Mouse (Mus musculus) E14TG2a.4 (cell line): ENCODE data around the gene Arhgef12.

Source experiments
- H3K27me3 ChIP-seq: 2 replicates; pipeline ENCODE4 v1.6.1; 2014; ENCODE audit warnings: low read length, control low read depth; ENCODE audit not compliant: insufficient read depth
- H3K36me3 ChIP-seq: 2 replicates; pipeline ENCODE4 v1.6.1; 2014; ENCODE audit warnings: low read length, control low read depth; ENCODE audit not compliant: insufficient read depth
- H3K4me1 ChIP-seq: replicated peaks from 2 replicates; pipeline ENCODE4 v1.6.1; 2014; ENCODE audit warnings: low read depth, low read length, control low read depth
- H3K4me3 ChIP-seq: replicated peaks from 2 replicates; pipeline ENCODE4 v1.5.1; 2014; ENCODE audit warnings: mild to moderate bottlenecking, low read length
- H3K9me3 ChIP-seq: 2 replicates; pipeline ENCODE4 v1.6.1; 2014; ENCODE audit warnings: low read length, control low read depth
- CTCF ChIP-seq: conservative IDR thresholded peaks from 2 replicates; pipeline ENCODE4 v1.5.1; 2014; ENCODE audit warnings: low read length
- NANOG ChIP-seq: IDR thresholded peaks from 2 replicates; pipeline ENCODE4 v1.6.1; 2014; ENCODE audit warnings: borderline replicate concordance, low read length, mixed read lengths
- POU5F1 ChIP-seq: IDR thresholded peaks from 2 replicates; pipeline ENCODE4 v1.6.1; 2014; ENCODE audit warnings: low read length, borderline replicate concordance

Arhgef12 gene

DNA sequence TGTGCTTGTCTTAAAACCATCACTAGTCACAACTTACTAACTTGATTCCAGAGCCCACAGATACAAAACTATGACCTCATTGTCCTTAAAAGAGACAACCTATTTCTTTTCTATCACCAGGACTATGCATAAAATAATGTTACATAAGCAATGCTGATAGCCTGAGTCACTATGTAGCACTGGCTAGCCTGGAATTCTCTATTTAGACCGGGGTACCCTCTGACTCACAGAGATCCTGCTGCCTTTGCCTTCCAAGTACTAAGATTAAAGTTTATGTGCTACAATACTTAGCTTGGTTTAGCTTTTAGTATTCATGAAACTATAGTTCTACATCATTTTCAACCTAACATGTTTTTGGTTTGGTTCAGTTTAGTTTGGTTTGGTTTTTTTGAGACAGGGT lies 92.2 kb downstream of the Arhgef12 start:
- no peak for TF ChIP-seq NANOG
- TF ChIP-seq CTCF, result no peak
- no peak for TF ChIP-seq POU5F1
- H3K4me1 ChIP-seq, result peaks cover 5% of the 10 kb centered on the region
- peaks cover 32% of the 10 kb centered on the region for H3K36me3 ChIP-seq
- H3K4me3 ChIP-seq, result no peak overlapping the region
- H3K27me3 ChIP-seq, result no peaks in the 10 kb centered on the region
- H3K9me3 ChIP-seq, result no peaks in the 10 kb centered on the region

DNA sequence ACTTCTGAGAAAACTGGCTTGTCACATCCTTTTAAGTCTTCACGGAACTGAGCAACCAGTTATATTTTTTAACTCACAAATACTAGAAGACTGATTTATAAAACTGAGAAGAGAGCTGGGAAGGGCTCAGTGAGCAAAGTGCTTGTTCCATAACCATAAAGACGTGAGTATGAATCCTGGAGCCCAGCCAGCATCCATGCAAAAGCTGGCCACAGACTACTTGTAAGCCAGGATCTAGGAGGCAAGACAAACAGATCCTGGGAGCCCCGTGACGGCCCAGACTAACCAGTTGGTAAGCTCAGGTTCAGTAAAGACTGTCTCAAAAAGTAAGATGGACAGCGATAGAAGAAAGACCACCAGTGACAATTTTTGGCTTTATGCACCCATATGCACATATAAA lies 94.5 kb downstream of the Arhgef12 start:
- H3K4me3 ChIP-seq, result no peak overlapping the region
- H3K4me1 ChIP-seq, result no peaks in the 10 kb centered on the region
- no peaks in the 10 kb centered on the region for H3K9me3 ChIP-seq
- H3K27me3 ChIP-seq, result no peaks in the 10 kb centered on the region
- H3K36me3 ChIP-seq, result peaks cover 37% of the 10 kb centered on the region
- TF ChIP-seq CTCF, result no peak
- no peak for TF ChIP-seq NANOG
- TF ChIP-seq POU5F1, result no peak

DNA sequence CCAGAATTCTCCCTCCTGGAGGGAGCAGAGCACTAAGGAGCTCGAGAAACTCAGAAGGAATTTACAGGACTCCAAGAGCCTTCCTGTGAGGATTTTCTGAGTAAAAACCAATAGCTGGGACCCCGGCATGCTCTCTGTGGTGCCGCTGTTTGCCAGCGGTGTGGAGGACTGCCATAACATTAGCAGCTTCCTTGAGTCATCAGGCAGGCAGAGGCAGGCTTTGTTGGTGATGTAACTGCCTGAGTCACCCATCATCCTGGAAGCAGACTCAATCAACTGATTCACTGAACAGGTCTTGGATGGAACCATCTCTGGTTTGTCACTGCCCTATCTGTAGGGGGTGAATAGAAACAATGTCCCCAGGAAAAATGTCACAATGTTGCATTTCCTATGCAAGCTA lies 96.0 kb downstream of the Arhgef12 start:
- H3K36me3 ChIP-seq, result peaks cover 30% of the 10 kb centered on the region
- TF ChIP-seq NANOG (no peak), CTCF (no peak), POU5F1 (no peak)
- H3K4me3 ChIP-seq, result no peak overlapping the region
- H3K4me1 ChIP-seq, result no peaks in the 10 kb centered on the region
- no peaks in the 10 kb centered on the region for H3K27me3 ChIP-seq
- H3K9me3 ChIP-seq, result no peaks in the 10 kb centered on the region

DNA sequence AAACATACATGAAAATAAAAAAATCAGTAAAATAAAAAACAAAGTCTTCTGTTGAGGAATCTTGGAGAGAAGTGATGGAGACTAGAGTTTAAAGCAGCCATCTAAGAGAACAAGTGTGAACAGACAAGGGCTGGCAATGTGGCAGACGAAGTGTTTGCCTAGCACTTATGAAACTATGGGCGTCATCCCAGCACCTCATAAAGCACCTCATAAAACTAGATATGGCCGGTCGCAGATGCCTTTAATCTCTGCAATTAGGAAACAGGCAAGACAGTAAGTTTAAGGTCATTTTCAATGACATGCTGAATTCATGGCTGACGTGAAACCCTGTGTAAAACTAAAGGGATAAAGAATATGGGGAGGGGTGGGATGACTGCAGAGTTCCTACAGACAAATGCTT lies 103.2 kb downstream of the Arhgef12 start:
- peaks cover 10% of the 10 kb centered on the region for H3K4me1 ChIP-seq

DNA sequence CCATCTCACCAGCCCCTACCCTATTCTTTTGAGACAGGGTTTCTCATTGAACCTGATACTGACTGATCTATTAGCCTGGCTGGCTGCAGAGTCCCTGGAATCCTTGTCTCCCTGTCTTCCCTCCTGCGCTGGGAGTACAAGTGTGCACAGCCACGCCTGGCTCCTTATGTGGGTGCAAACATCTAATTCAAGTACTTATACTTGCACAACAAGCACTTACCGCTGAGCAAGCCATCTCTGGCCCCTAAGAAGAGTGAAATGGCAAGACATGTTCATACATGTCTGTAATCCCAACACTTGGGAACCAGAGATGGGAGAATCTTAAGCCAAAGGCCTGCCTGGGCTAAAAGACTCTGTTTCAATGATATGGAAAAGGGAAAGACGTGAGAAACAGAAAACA lies 104.0 kb downstream of the Arhgef12 start:
- H3K36me3 ChIP-seq, result peaks cover 72% of the 10 kb centered on the region
- peaks cover 12% of the 10 kb centered on the region for H3K9me3 ChIP-seq
- no peak for TF ChIP-seq CTCF
- TF ChIP-seq POU5F1, result no peak
- TF ChIP-seq NANOG, result no peak
- no peak overlapping the region for H3K4me3 ChIP-seq
- H3K4me1 ChIP-seq, result peaks cover 10% of the 10 kb centered on the region
- no peaks in the 10 kb centered on the region for H3K27me3 ChIP-seq

More for the DNA sequence above, 103.2 kb downstream of the Arhgef12 start:
- H3K4me3 ChIP-seq, result no peak overlapping the region
- H3K9me3 ChIP-seq, result peaks cover 12% of the 10 kb centered on the region
- no peaks in the 10 kb centered on the region for H3K27me3 ChIP-seq
- peaks cover 63% of the 10 kb centered on the region for H3K36me3 ChIP-seq
- TF ChIP-seq NANOG (no peak), CTCF (no peak), POU5F1 (no peak)

DNA sequence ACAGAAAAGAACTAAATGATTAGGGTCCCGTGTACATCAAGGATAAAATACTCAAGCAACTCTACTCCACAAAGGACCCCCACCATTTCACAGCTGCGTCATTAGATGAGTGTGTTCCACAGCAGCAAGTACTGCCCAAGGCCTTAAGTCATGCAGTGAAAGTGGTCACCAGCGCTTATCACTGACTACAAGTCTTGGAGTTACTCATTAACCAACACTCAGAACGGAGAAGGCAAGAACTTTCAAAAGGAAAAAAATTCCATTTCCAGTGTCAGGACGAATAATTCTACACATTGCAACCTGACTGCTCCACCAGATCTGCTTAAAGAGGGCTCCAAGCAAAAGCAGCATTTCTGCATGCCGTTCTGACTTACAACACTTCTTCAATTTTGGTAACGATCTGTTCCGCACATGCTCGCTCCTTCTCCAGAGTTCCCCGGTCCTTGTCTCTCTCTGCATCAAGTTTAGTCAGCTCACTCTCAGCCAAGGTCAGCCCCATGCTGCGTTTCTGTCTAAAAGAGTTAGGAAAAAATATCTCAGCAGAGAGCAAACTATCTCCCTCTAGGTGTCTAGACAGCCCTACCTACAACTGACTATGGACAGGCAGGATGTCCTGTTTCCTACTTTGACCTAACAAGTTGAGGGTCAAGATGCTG lies 106.3 kb downstream of the Arhgef12 start:
- H3K36me3 ChIP-seq, result peaks cover 88% of the 10 kb centered on the region
- H3K4me1 ChIP-seq, result peaks cover 10% of the 10 kb centered on the region
- no peaks in the 10 kb centered on the region for H3K27me3 ChIP-seq
- peaks cover 12% of the 10 kb centered on the region for H3K9me3 ChIP-seq
- TF ChIP-seq POU5F1, result no peak
- no peak for TF ChIP-seq NANOG
- TF ChIP-seq CTCF, result no peak
- no peak overlapping the region for H3K4me3 ChIP-seq

DNA sequence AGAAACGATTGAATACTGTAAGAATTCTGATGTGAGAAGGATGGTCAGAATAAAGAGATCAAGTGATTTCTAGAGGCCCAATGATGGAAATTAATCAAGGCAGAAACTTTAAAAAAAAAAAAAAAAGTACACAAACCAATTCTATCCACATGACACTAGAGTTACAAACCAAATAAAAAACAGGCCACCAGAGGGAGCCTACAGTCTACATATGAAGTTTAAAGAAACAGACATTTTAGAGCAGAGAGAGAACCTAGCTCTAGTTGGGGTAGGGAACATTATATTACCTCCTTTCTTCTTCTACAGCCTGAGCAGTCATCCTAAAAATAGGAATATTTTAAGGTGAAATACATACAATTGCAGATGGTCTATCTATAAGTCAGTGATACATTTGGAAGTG lies 107.0 kb downstream of the Arhgef12 start:
- H3K9me3 ChIP-seq, result peaks cover 12% of the 10 kb centered on the region
- TF ChIP-seq CTCF (peak; percentile 16; the same call in 1 of the 2 replicates), POU5F1 (no peak)
- H3K36me3 ChIP-seq, result peaks cover 89% of the 10 kb centered on the region
- H3K4me3 ChIP-seq, result no peak overlapping the region
- peaks cover 10% of the 10 kb centered on the region for H3K4me1 ChIP-seq
- H3K27me3 ChIP-seq, result no peaks in the 10 kb centered on the region

DNA sequence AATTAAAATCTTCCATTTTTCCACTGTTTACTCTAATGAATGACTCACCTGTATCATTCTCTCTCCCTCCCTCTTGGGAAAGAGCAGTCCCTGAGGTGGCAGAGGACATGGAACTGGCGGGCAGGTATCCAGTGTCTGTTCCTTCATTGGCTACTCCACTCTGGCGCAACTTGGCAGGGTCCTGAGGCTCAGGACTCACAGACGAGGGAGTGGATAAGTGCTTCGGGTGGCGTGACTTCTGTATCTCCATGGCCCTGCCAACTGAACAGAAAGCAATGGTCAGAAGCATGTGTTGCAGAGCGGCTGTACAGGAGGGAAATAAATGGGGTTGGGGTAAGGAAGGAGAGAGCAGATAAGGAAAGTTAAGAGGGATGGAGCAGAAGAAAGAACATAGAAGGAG lies 109.5 kb downstream of the Arhgef12 start:
- H3K36me3 ChIP-seq, result peaks cover 87% of the 10 kb centered on the region
- H3K9me3 ChIP-seq, result peaks cover 12% of the 10 kb centered on the region
- no peaks in the 10 kb centered on the region for H3K27me3 ChIP-seq
- no peaks in the 10 kb centered on the region for H3K4me1 ChIP-seq
- TF ChIP-seq POU5F1 (no peak), CTCF (no peak), NANOG (no peak)
- H3K4me3 ChIP-seq, result no peak overlapping the region

DNA sequence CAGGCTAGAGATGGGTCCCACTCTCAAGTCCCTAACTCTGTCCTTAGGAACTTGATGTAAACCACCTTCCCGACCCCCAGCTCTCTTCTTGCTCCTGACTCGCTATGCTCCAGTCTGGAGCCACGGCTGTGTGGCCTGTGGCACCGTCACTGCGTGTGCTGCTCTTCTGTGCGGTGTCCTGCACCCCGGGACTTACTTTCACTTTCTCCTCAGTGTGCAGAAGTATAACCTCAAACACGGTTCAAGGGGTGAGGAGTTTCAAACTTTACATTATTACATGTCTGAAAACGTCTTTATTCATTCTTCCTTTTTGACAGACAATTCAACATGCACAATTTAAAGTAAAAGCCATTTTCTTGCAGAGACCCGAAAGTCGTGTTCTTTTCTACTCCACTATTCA lies 111.7 kb downstream of the Arhgef12 start:
- peaks cover 85% of the 10 kb centered on the region for H3K36me3 ChIP-seq
- no peaks in the 10 kb centered on the region for H3K9me3 ChIP-seq
- H3K4me1 ChIP-seq, result no peaks in the 10 kb centered on the region
- H3K27me3 ChIP-seq, result no peaks in the 10 kb centered on the region
- no peak for TF ChIP-seq CTCF
- TF ChIP-seq POU5F1, result no peak
- no peak for TF ChIP-seq NANOG
- H3K4me3 ChIP-seq, result no peak overlapping the region
